Mouse (Mus musculus): ENCODE measurements around the gene Atp1a2. TPM values are rescaled to one million over a fixed set of nuclear protein-coding genes. Genes with fewer than 3 reads are reported as not detected.
A peak's percentile ranks its signal among the peaks of the same experiment; 100 is the strongest.
"Not testable (repeated sequence)": the region's sequence is repeated elsewhere in the genome, so short reads cannot be mapped to it uniquely, and the experiment has no call there.

The Atp1a2 gene
- total RNA-seq, 1 experiment: 0.31 TPM

- in situ Hi-C loops (cut with MboI; ENCODE audit: low sequenced_read_pairs in 2 of 2, unreplicated experiment in 2 of 2): no loop called here
- no peak overlapping the region for H3K4me3 ChIP-seq (ENCODE audit: insufficient read depth in 1 of 2, low read depth in 1 of 2, low read length in 2 of 2, poor library complexity in 1 of 2, severe bottlenecking in 1 of 2)
- TF ChIP-seq HCFC1 (IDR thresholded peaks at IDR 0.05; ENCODE audit: borderline replicate concordance, insufficient read depth, low read length) (no peak), ZNF384 (IDR thresholded peaks at IDR 0.05; ENCODE audit: low read depth, low read length) (no peak), CHD2 (IDR thresholded peaks at IDR 0.05; ENCODE audit: low read depth, low read length) (no peak), MAFK (IDR thresholded peaks at IDR 0.05; ENCODE audit: insufficient read depth, low read depth, low read length) (no peak), ZC3H11A (IDR thresholded peaks at IDR 0.05; ENCODE audit: borderline replicate concordance, low read depth, low read length) (no peak)
- no peaks in the 10 kb centered on the region for H3K9me3 ChIP-seq (ENCODE audit: control insufficient read depth, insufficient read depth, low read depth, low read length)
- H3K36me3 ChIP-seq (ENCODE audit: control insufficient read depth, insufficient read depth, low read length, poor library complexity, severe bottlenecking): no peaks in the 10 kb centered on the region
- peaks cover 4 to 6% of the 10 kb centered on the region in 2 experiments; a peak in 2 of 4 replicates for H3K4me1 ChIP-seq (ENCODE audit: control insufficient read depth in 2 of 2, insufficient read depth in 2 of 2, low read length in 2 of 2, poor library complexity in 1 of 2)
- no peak for DNase-seq (ENCODE audit: low read depth, low spot score)
- H3K27ac ChIP-seq (ENCODE audit: insufficient read depth, low read depth, low read length, poor library complexity, severe bottlenecking): no peak overlapping the region
- H3K9ac ChIP-seq (ENCODE audit: insufficient read depth, low read depth, low read length, poor library complexity, severe bottlenecking): no peak overlapping the region
These were observed 50.6 kb downstream of the Atp1a2 start for GRCm38 (mm10) chr1:172247216-172247615.

DNA sequence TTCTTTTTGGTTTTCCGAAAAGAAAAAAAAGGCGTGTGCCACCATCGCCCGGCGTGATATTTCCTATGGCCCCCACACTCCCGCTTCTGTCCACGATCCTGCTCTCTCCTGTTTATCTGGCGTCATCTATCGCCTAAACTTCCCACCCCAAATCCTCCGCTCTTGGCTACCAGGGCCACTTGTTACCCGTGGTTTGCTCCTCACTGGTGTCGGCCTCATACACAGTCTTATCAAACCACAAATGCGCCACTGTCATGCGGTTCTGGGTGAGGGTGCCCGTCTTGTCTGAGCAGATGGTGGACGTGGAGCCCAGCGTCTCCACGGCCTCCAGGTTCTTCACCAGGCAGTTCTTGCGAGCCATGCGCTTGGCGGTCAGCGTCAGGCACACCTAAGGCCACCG lies 53.2 kb downstream of the Atp1a2 start:
- not testable (repeated sequence) for H3K4me1 ChIP-seq (ENCODE audit: control insufficient read depth in 2 of 2, insufficient read depth in 2 of 2, low read length in 2 of 2, poor library complexity in 1 of 2)

GRCm38 (mm10) chr1:172243547-172244205 lies 54.2 kb downstream of the Atp1a2 start:
- Histone ChIP-seq H3K4me3 (ENCODE audit: insufficient read depth in 1 of 2, low read depth in 1 of 2, low read length in 2 of 2, poor library complexity in 1 of 2, severe bottlenecking in 1 of 2) (no peak overlapping the region), H3K27ac (ENCODE audit: insufficient read depth, low read depth, low read length, poor library complexity, severe bottlenecking) (no peak overlapping the region), H3K9ac (ENCODE audit: insufficient read depth, low read depth, low read length, poor library complexity, severe bottlenecking) (no peak overlapping the region)

More for the DNA sequence above, 53.2 kb downstream of the Atp1a2 start:
- in situ Hi-C loops (cut with MboI; ENCODE audit: low sequenced_read_pairs in 2 of 2, unreplicated experiment in 2 of 2); H3K9ac ChIP-seq (ENCODE audit: insufficient read depth, low read depth, low read length, poor library complexity, severe bottlenecking); H3K27ac ChIP-seq (ENCODE audit: insufficient read depth, low read depth, low read length, poor library complexity, severe bottlenecking); DNase-seq (ENCODE audit: low read depth, low spot score); H3K36me3 ChIP-seq (ENCODE audit: control insufficient read depth, insufficient read depth, low read length, poor library complexity, severe bottlenecking); H3K9me3 ChIP-seq (ENCODE audit: control insufficient read depth, insufficient read depth, low read depth, low read length): not testable (repeated sequence)
- peak overlapping the region; percentile 16 to 20; a peak in 3 of 4 replicates for H3K4me3 ChIP-seq (ENCODE audit: insufficient read depth in 1 of 2, low read depth in 1 of 2, low read length in 2 of 2, poor library complexity in 1 of 2, severe bottlenecking in 1 of 2)

GRCm38 (mm10) chr1:172242401-172242800 lies 55.5 kb downstream of the Atp1a2 start:
- no peak for TF ChIP-seq ZC3H11A (IDR thresholded peaks at IDR 0.05; ENCODE audit: borderline replicate concordance, low read depth, low read length)
- TF ChIP-seq HCFC1 (IDR thresholded peaks at IDR 0.05; ENCODE audit: borderline replicate concordance, insufficient read depth, low read length): no peak
- no peak for TF ChIP-seq MAFK (IDR thresholded peaks at IDR 0.05; ENCODE audit: insufficient read depth, low read depth, low read length)
- no peak for TF ChIP-seq CHD2 (IDR thresholded peaks at IDR 0.05; ENCODE audit: low read depth, low read length)
- no peak for TF ChIP-seq ZNF384 (IDR thresholded peaks at IDR 0.05; ENCODE audit: low read depth, low read length)
- H3K9ac ChIP-seq (ENCODE audit: insufficient read depth, low read depth, low read length, poor library complexity, severe bottlenecking): no peak overlapping the region
- peaks cover 9 to 10% of the 10 kb centered on the region in 2 experiments; a peak in 3 of 4 replicates for H3K4me1 ChIP-seq (ENCODE audit: control insufficient read depth in 2 of 2, insufficient read depth in 2 of 2, low read length in 2 of 2, poor library complexity in 1 of 2)
- H3K36me3 ChIP-seq (ENCODE audit: control insufficient read depth, insufficient read depth, low read length, poor library complexity, severe bottlenecking): no peaks in the 10 kb centered on the region
- no peak overlapping the region for H3K4me3 ChIP-seq (ENCODE audit: insufficient read depth in 1 of 2, low read depth in 1 of 2, low read length in 2 of 2, poor library complexity in 1 of 2, severe bottlenecking in 1 of 2)
- H3K9me3 ChIP-seq (ENCODE audit: control insufficient read depth, insufficient read depth, low read depth, low read length): no peaks in the 10 kb centered on the region
- DNase-seq (ENCODE audit: low read depth, low spot score): no peak
- in situ Hi-C loops (cut with MboI; ENCODE audit: low sequenced_read_pairs in 2 of 2, unreplicated experiment in 2 of 2): no loop called here
- no peak overlapping the region for H3K27ac ChIP-seq (ENCODE audit: insufficient read depth, low read depth, low read length, poor library complexity, severe bottlenecking)

More at GRCm38 (mm10) chr1:172243547-172244205, 54.2 kb downstream of the Atp1a2 start:
- H3K9me3 ChIP-seq (ENCODE audit: control insufficient read depth, insufficient read depth, low read depth, low read length): no peaks in the 10 kb centered on the region
- no peaks in the 10 kb centered on the region for H3K36me3 ChIP-seq (ENCODE audit: control insufficient read depth, insufficient read depth, low read length, poor library complexity, severe bottlenecking)
- in situ Hi-C loops (cut with MboI; ENCODE audit: low sequenced_read_pairs in 2 of 2, unreplicated experiment in 2 of 2): no loop called here
- TF ChIP-seq ZNF384 (IDR thresholded peaks at IDR 0.05; ENCODE audit: low read depth, low read length) (no peak), ZC3H11A (IDR thresholded peaks at IDR 0.05; ENCODE audit: borderline replicate concordance, low read depth, low read length) (no peak), MAFK (IDR thresholded peaks at IDR 0.05; ENCODE audit: insufficient read depth, low read depth, low read length) (no peak)
- peaks cover 8 to 9% of the 10 kb centered on the region in 2 experiments; a peak in 3 of 4 replicates for H3K4me1 ChIP-seq (ENCODE audit: control insufficient read depth in 2 of 2, insufficient read depth in 2 of 2, low read length in 2 of 2, poor library complexity in 1 of 2)
- no peak for DNase-seq (ENCODE audit: low read depth, low spot score)

All from ES-E14 (cell line).